Mouse (Mus musculus) heart, adult 2 months (tissue): Measurements from ENCODE around the gene Ccl6. TPM values are rescaled to one million over a fixed set of nuclear protein-coding genes. Genes with fewer than 3 reads are reported as not detected.
A peak's percentile ranks its signal among the peaks of the same experiment; 100 is the strongest.
"Not testable (repeated sequence)": the region's sequence is repeated elsewhere in the genome, so short reads cannot be mapped to it uniquely, and the experiment has no call there.

Source experiments
- DNase-seq, 2 experiments: peaks; one replicate each; pipeline ENCODE4 v3.0.0; 2021
- H3K27ac ChIP-seq: fragments of 200-600 bp; 2 replicates; pipeline ENCODE4 v1.8.1; 2022
- H3K27me3 ChIP-seq: fragments of 200-500 bp; 2 replicates; pipeline ENCODE4 v1.6.1; 2012; ENCODE audit warnings: mild to moderate bottlenecking, low read length, inconsistent platforms, mixed read lengths; ENCODE audit not compliant: control insufficient read depth, insufficient read depth
- H3K36me3 ChIP-seq: fragments of 200-500 bp; 2 replicates; pipeline ENCODE4 v1.6.1; 2012; ENCODE audit warnings: low read length, inconsistent platforms; ENCODE audit not compliant: control insufficient read depth, insufficient read depth
- H3K4me1 ChIP-seq: fragments of 200-500 bp; 2 replicates; pipeline ENCODE4 v1.6.1; 2011; ENCODE audit warnings: low read length; ENCODE audit not compliant: control insufficient read depth, insufficient read depth
- H3K4me3 ChIP-seq: fragments of 200-600 bp; 2 replicates; pipeline ENCODE4 v1.8.1; 2022
- H3K79me2 ChIP-seq: fragments of 200-500 bp; replicated peaks from 2 replicates; pipeline ENCODE4 v1.6.1; 2012; ENCODE audit warnings: mild to moderate bottlenecking, inconsistent platforms, low read length, moderate library complexity, mixed read lengths; ENCODE audit not compliant: control insufficient read depth, insufficient read depth
- H3K9ac ChIP-seq: fragments of 200-500 bp; 2 replicates; pipeline ENCODE4 v1.6.1; 2012; ENCODE audit warnings: low read depth, mild to moderate bottlenecking, control low read depth, inconsistent platforms, low read length, mixed read lengths
- CTCF ChIP-seq: fragments of 200-600 bp; IDR thresholded peaks from 2 replicates; pipeline ENCODE4 v1.8.1; 2022; ENCODE audit warnings: antibody characterized with exemption, mild to moderate bottlenecking, moderate library complexity
- EP300 ChIP-seq: fragments of 200-500 bp; IDR thresholded peaks from 2 replicates; pipeline ENCODE4 v1.6.1; 2011; ENCODE audit warnings: low read depth, low read length, control low read depth; ENCODE audit not compliant: insufficient read depth
- POLR2A ChIP-seq: fragments of 200-500 bp; IDR thresholded peaks from 2 replicates; pipeline ENCODE4 v1.6.1; 2011; ENCODE audit warnings: mild to moderate bottlenecking, low read depth, low read length, control low read depth; ENCODE audit not compliant: insufficient read depth
- WGBS: fragments of 180-500 bp; shearing (Covaris S2); methylation state at CpG from one replicate; pipeline ENCODE4 v1.1.7; 2018; 5-methylcytosine and 5-hydroxymethylcytosine counted together
- intact Hi-C: fragments of 180-260 bp; cut with DNase I; formaldehyde crosslinking; loops from one replicate; pipeline ENCODE4 v1.15.1; 2025
- polyA plus RNA-seq: library from polyadenylated mRNA; depleted of rRNA; stranded (reverse); fragments of >200 nt; gene quantifications from 2 replicates; pipeline ENCODE4 v1.2.3, GENCODE M21; 2012
- total RNA-seq, 2 experiments: library from RNA; stranded (reverse); gene quantifications; 2 replicates each; pipeline ENCODE4 v1.2.3; 2021

The Ccl6 gene
- total and polyA plus RNA-seq, 3 experiments, result 13.0 to 25.4 (median 21.5) TPM

DNA sequence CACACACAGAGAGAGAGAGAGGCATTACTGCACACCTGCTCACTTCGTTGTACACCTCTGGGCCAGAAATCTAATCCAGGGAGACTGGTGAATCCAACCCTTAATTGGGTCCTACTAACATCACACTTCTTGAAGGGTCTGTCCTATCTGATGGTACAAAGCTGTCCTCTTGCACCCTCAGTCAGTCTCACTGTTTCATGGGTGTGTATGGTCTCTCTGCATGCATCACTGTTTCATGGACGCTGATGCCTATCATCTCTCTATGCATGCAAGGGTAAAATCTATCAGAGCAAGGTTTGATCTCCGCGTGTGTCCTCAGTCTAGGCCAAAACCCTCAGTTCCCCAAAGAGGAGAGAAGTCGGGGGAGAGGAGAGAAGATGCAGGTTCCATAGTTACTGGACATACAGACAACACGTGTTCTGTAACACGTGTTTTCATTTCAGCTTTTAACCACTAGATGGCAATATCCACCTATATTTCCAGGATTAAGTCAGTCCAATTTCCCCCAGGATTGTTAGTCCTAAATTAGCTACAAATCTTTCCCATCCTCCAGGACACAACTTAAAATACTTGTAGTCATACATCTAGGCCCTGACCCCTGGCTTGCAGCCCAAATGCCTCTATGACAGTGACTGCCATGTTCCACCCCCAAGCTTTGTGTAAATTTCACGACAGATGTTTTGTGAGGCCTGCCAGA lies 36.7 kb downstream of the Ccl6 start:
- peak; percentile 27 to 39 for DNase-seq
- Histone ChIP-seq H3K79me2 (no peaks in the 10 kb centered on the region), H3K4me3 (no peak overlapping the region), H3K27ac (no peak overlapping the region), H3K4me1 (no peaks in the 10 kb centered on the region; the same call in 1 of the 2 replicates), H3K27me3 (no peaks in the 10 kb centered on the region), H3K36me3 (no peaks in the 10 kb centered on the region), H3K9ac (no peak overlapping the region)
- intact Hi-C loops, result loop anchor here (1.0 to 5.0 kb wide), 2 partner anchors 76 to 183 kb away; no protein-coding TSS in a partner anchor
- peak; percentile 89 for TF ChIP-seq CTCF
- TF ChIP-seq EP300, result no peak
- 29% methylated on average over 8 of the region's 8 CpGs for WGBS

DNA sequence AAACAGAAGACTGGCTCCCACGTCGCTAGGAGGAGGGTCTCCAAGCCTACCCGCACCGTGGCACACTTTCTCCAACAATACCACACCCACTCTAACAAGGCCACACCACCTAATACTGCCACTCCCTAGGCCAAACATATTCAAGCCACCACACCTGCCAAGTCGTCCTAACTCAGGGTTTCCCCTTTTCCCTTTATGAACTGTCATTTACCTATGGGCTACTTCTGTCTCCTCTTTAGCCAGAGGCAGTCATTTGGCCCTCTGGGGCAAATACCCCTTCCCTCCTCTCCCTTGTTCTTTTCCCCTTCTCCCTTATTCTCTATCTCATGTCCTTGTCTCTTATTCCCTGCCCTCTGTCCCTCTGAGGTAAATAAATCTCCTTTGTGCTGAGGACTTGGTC lies 41.2 kb downstream of the Ccl6 start:
- DNase-seq, result no peak
- TF ChIP-seq POLR2A (no peak), EP300 (no peak), CTCF (no peak)
- intact Hi-C loops, result no loop called here
- no peak overlapping the region for H3K9ac ChIP-seq
- no peaks in the 10 kb centered on the region for H3K79me2 ChIP-seq
- H3K27ac ChIP-seq, result no peak overlapping the region
- 86% methylated on average over 5 of the region's 5 CpGs for WGBS
- H3K4me3 ChIP-seq, result no peak overlapping the region
- H3K27me3 ChIP-seq, result no peaks in the 10 kb centered on the region
- H3K36me3 ChIP-seq, result no peaks in the 10 kb centered on the region
- H3K4me1 ChIP-seq, result no peaks in the 10 kb centered on the region; the same call in 1 of the 2 replicates

DNA sequence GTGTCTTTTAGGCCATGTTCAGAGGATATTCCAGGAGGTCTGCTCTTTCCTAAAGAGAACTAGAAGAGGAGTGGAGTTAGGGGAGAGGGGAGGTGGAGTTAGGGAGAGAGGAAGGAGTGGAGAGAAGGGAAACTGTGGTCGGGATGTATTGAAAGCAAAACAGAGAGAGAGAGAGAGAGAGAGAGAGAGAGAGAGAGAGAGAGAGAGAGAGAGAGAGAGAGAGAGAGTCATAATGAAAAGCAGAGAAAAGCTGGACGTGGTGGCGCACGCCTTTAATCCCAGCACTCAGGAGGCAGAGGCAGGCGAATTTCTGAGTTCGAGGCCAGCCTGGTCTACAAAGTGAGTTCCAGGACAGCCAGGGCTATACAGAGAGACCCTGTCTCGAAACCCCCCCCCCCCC lies 41.9 kb downstream of the Ccl6 start:
- H3K4me3 ChIP-seq, H3K4me1 ChIP-seq, H3K79me2 ChIP-seq, H3K9ac ChIP-seq, DNase-seq, intact Hi-C loops, H3K27me3 ChIP-seq, H3K27ac ChIP-seq, H3K36me3 ChIP-seq: not testable (repeated sequence)
- 81% methylated on average over 7 of the region's 7 CpGs for WGBS

DNA sequence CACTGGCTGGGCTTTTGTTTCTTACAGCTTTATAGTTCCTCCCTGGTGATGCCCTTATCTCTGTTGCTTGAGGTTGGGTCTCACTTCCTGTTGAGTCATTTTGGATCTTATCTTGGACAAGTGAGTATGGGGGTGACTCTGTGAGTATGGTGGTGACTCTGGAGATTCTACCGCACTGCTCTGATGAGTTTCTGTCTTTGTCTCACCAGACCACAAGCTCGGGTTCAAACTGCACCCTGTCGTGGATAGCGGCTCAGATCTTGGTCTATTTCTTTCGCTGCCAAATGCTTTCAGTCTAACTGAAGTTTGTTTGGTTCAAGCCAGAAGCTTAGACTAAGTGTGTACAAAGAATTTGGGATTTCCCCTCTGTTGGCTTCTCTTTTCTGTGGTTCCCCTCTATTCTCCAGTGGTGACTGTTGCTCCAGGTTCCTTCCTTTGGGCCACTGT lies 42.7 kb downstream of the Ccl6 start:
- intact Hi-C loops, result no loop called here
- Histone ChIP-seq H3K79me2 (no peaks in the 10 kb centered on the region), H3K27me3 (no peaks in the 10 kb centered on the region), H3K9ac (no peak overlapping the region), H3K36me3 (no peaks in the 10 kb centered on the region), H3K4me3 (no peak overlapping the region), H3K4me1 (no peaks in the 10 kb centered on the region), H3K27ac (no peak overlapping the region)
- no peak for DNase-seq
- 71% methylated on average over 5 of the region's 5 CpGs for WGBS
- TF ChIP-seq CTCF (no peak), EP300 (no peak), POLR2A (no peak)

DNA sequence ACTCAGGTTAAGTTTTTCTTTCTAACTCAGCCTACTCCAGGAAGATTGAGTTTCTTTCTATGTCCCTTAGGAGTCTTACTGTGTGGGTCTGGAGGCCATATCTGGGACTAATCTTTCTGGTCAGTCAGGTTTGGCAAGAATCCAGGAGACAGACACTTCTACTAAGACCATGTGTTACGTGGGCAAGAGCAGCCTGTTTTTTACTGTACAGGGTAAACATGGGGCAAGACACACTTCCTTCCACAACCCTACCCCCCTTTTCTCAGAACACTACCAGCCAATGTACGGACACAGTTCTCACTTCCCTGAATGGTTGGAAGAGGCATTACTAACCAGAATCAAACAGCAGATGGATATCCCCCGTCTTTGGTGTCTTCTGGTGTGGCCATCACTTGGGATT lies 48.7 kb downstream of the Ccl6 start:
- no peak for TF ChIP-seq POLR2A
- TF ChIP-seq CTCF, result no peak
- no peak for TF ChIP-seq EP300
- no peak overlapping the region for H3K27ac ChIP-seq
- no peaks in the 10 kb centered on the region for H3K79me2 ChIP-seq
- WGBS, result 55% methylated on average over 3 of the region's 3 CpGs
- H3K4me1 ChIP-seq, result no peaks in the 10 kb centered on the region
- intact Hi-C loops, result no loop called here
- H3K36me3 ChIP-seq, result no peaks in the 10 kb centered on the region
- H3K4me3 ChIP-seq, result no peak overlapping the region
- H3K9ac ChIP-seq, result no peak overlapping the region
- no peak for DNase-seq
- no peaks in the 10 kb centered on the region for H3K27me3 ChIP-seq

DNA sequence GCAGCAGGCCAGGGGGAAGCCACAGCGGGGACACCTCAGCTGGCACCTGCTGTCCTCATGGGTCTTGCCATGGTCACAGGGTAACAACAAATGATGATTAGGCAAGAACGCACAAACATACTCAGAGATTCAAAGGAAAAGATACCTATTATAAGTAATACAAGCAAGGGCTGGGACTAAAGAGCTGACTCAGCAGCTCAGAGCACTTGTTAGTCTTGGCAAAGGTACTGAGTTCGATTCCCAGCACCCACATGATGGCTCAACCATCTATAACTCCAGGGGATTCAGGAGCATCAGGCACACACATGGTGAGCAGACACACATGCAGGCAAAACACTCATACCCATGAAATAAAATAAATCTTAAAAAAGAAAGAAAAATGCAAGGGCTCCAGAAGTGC lies 51.5 kb downstream of the Ccl6 start:
- intact Hi-C loops, result no loop called here
- DNase-seq, result no peak
- Histone ChIP-seq H3K79me2 (no peaks in the 10 kb centered on the region), H3K4me1 (no peaks in the 10 kb centered on the region), H3K4me3 (no peak overlapping the region), H3K27ac (no peak overlapping the region), H3K27me3 (no peaks in the 10 kb centered on the region), H3K36me3 (no peaks in the 10 kb centered on the region), H3K9ac (no peak overlapping the region)
- TF ChIP-seq CTCF (no peak), POLR2A (no peak), EP300 (no peak)
- WGBS, result 85% methylated on average over 3 of the region's 3 CpGs
